Mouse (Mus musculus) stomach, adult 2 months (tissue): ENCODE results near the gene Qsox2. TPM values are rescaled to one million over a fixed set of nuclear protein-coding genes. Genes with fewer than 3 reads are reported as not detected.

Experiments used
- polyA plus RNA-seq: library from polyadenylated mRNA; depleted of rRNA; stranded (reverse); fragments of >200 nt; gene quantifications from 2 replicates; pipeline ENCODE4 v1.2.3, GENCODE M21; 2012; rRNA removed

Qsox2 gene
- 7.0 and 9.2 TPM in 2 replicates for polyA plus RNA-seq

DNA sequence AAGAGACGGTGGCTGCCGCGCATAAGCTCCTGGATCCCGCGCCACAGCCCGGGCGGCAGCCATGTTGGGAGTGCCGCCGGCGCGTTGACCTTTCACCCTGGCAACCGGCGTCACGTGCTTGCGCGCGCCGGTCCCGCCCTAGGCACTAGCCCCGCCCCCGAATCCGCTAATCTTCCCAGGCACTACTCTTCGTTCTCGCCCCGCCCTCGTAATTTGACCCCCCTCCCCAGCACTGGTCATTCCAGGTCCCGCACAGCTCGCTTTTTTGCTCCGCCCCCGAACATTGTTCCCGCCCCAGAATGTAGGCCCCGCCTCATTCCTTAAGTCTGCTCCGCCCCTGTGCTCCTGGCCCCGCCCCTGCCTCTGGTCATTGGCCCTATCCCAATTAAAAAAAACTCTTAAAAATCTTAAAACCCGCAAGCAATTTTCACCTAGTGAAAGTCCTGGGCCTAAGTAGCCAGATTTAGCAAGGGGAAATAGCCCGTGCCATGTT, at the start of gene Qsox2:
Gene Qsox2, minus strand, starts transcription at position 236 of the 493 bp plus-strand sequence.

DNA sequence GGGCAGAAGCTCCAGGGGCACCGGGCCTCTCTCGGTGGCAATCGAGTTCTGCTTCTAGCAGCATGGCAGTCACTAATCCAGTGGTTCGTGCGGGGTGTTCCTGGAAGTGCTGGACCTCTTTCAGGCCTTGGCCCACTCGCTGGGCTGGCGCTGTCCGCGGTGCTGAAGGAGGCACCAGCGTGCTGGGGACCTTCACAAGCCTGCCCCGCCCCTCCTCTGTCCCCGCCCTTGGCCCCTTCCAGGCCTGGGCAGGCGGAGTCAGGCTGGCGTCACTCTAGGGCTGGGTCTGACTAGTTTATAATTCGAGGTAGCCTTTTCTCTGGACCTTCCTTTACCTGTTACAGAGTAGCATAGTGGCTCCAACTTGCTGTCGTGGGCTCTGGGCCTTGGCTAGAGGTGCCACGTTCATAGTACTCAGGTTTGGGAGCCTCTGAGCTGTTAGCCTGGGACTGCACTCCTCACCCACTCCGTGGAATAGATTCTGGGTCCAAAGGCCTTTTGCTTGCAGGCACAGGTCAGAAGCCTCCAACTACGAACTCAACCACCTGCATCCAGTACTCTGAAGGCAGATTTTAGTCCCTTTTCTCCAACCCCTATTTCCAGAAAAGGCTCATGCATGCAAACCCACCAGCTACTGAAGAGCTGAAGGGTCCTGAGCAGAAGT, 29.1 kb downstream of the Qsox2 start, which contains the start of gene Lhx3:
Gene Lhx3, minus strand, starts transcription at position 164 of the 664 bp plus-strand sequence.

Other genes starting within 250 kb of the Qsox2 start
- gene Ubac1, start 215.8 kb downstream of the Qsox2 start, polyA plus RNA-seq, result 26.6 and 29.2 TPM in 2 replicates
- gene Nacc2, start 114.3 kb downstream of the Qsox2 start, polyA plus RNA-seq, result 22.4 and 33.1 TPM in 2 replicates
- 0.11 and 0.25 TPM in 2 replicates for gene Lhx3, start 29.2 kb downstream of the Qsox2 start, polyA plus RNA-seq
- gene Ccdc187, start 57.0 kb upstream of the Qsox2 start, polyA plus RNA-seq, result 0.48 and 0.97 TPM in 2 replicates
- 11.7 and 17.3 TPM in 2 replicates for gene Gpsm1, start 78.0 kb upstream of the Qsox2 start, polyA plus RNA-seq
- gene Dnlz, start 114.6 kb upstream of the Qsox2 start, polyA plus RNA-seq, result 15.0 and 20.4 TPM in 2 replicates
- gene Card9, start 123.4 kb upstream of the Qsox2 start, polyA plus RNA-seq, result 2.2 and 3.2 TPM in 2 replicates
- 18.8 and 20.6 TPM in 2 replicates for gene Snapc4, start 143.1 kb upstream of the Qsox2 start, polyA plus RNA-seq
- gene Entr1, start 151.8 kb upstream of the Qsox2 start, polyA plus RNA-seq, result 29.6 and 29.9 TPM in 2 replicates
- gene Pmpca, start 151.8 kb upstream of the Qsox2 start, polyA plus RNA-seq, result 11.5 and 16.4 TPM in 2 replicates
- 7.3 and 11.0 TPM in 2 replicates for gene Inpp5e, start 171.7 kb upstream of the Qsox2 start, polyA plus RNA-seq
- gene Sec16a, start 207.7 kb upstream of the Qsox2 start, polyA plus RNA-seq, result 37.5 and 46.3 TPM in 2 replicates